Mouse (Mus musculus) neural tube, embryonic 10.5 days (tissue): Measurements from ENCODE around the gene Flvcr2.

Experiments used
- DNase-seq: peaks from one replicate; pipeline ENCODE4 v3.0.0-alpha.2; 2017; ENCODE audit warnings: low spot score; ENCODE audit errors: extremely low spot score

The Flvcr2 gene

GRCm38 (mm10) chr12:85729022-85729944 is 17.1 kb upstream of the Flvcr2 start:
- DNase-seq: peak; percentile 68

DNA sequence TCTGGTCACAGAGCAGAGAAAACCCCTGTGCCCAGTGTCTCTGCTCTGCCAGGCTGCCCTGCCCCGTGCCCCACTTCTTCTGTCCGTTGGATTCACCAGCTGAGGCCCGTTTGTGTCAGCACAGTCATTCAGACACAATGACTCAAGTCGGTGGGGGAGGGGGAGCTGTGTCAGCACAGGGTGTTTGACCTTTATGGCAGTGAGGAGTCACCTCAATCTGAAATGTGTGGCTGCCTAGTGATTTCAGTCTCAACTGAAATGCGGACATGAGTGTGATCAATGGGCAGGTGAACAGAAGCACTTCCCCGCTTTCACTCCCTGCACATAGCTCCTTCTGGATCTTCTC is 16.4 kb upstream of the Flvcr2 start:
- DNase-seq: no peak

GRCm38 (mm10) chr12:85736203-85736602 is 10.1 kb upstream of the Flvcr2 start:
- DNase-seq: no peak

DNA sequence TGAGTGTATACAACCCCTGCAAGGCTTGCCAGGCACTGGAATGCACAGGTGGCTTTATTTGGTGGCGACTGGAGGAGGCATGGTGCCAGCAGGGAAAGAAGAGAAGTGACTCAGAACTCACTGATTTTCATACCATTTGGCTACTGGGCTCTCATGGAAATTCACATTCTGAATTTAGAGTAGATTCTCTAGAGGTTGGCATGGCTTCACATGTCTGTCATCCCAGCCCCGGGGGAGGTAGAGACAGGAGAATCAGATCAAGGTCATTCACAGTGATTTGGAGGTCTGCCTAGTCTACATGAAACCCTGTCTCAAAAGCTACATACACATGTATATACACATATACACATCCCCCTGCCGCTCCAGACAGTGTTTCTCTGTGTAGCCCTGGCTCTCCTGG is 9.4 kb upstream of the Flvcr2 start:
- DNase-seq: no peak

GRCm38 (mm10) chr12:85746696-85747219 is 419 bp downstream of the Flvcr2 start:
- no peak for DNase-seq

DNA sequence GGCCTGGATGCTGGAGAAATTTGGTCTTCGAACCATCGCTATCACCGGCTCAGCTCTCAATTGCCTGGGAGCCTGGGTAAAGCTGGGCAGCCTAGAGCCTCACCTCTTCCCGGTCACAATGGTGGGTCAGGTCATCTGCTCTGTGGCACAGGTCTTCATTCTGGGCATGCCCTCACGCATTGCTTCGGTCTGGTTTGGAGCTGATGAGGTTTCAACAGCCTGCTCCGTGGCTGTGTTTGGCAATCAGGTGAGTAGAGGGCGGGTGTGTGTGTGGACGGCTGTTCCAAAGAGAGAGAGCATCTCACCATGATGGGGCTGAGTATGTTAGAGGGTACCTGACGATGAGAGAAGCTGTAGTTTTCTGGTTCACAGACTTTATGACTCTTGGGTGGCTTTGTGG is 1.0 kb downstream of the Flvcr2 start:
- no peak for DNase-seq

GRCm38 (mm10) chr12:85749861-85750260 is 3.5 kb downstream of the Flvcr2 start:
- DNase-seq: no peak

GRCm38 (mm10) chr12:85752116-85752515 is 5.8 kb downstream of the Flvcr2 start:
- no peak for DNase-seq

DNA sequence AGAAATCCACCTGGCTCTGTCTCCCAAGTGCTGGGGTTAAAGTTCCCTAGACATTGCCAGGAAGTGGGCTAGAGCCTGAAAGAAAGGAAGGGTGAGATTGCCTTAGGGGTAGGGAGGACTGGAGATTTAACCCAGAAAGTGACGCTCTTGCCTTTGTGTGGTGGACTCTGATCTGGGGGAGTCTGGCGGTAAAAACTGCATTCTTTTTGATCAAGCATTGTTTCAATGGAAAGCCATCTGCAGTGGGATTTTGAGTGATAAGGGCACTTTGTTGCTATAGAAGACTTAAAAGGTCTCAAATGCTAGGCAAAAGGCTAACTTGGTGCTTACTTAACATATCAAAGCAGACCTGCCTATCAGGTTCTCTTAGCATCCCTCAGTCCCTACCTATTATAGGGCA is 6.9 kb downstream of the Flvcr2 start:
- no peak for DNase-seq

- DNase-seq: no peak
Measured at GRCm38 (mm10) chr12:85754611-85755265, 8.4 kb downstream of the Flvcr2 start.

- no peak for DNase-seq
Measured at GRCm38 (mm10) chr12:85756455-85756854, 10.1 kb downstream of the Flvcr2 start.

DNA sequence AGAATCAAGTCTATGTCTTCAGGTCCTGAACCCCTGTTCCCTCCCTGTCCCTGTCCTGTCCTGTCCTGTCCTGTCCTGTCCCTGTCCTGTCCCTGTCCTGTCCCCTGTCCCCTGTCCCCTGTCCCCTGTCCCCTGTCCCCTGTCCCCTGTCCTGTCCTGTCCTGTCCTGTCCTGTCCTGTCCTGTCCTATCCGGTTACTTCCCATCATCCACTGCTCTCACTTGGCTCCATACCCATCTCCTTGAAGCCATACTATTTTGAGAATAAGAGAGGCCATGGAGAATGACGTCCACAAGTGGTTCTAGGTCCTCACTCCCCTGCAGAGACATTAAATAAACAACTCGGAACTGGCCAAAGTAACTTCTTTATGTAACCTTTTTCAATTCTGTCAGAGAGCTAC is 10.7 kb downstream of the Flvcr2 start:
- no peak for DNase-seq

DNA sequence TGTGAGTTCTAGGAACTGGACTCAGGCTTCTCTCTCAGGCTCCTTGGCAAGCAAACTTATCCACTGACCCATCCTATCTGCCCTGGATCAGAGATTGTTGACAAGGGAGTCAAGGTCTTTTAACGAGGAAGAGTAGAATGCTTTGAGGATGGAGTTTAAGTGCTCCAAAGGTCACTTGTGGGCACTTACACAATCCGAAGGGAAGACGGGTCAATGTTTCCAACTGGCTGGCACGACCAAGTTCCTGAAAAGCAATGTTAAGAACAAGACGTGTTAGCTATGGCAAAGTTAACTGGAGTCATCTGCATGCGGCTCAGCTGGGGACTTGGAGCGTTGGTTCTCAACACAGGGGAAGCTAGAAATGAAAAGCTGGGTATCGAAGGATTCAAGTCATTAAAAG is 12.4 kb downstream of the Flvcr2 start:
- DNase-seq: no peak

- DNase-seq: no peak
Measured at GRCm38 (mm10) chr12:85761471-85761870, 15.1 kb downstream of the Flvcr2 start.

- no peak for DNase-seq
Measured at GRCm38 (mm10) chr12:85764686-85765085, 18.3 kb downstream of the Flvcr2 start.

DNA sequence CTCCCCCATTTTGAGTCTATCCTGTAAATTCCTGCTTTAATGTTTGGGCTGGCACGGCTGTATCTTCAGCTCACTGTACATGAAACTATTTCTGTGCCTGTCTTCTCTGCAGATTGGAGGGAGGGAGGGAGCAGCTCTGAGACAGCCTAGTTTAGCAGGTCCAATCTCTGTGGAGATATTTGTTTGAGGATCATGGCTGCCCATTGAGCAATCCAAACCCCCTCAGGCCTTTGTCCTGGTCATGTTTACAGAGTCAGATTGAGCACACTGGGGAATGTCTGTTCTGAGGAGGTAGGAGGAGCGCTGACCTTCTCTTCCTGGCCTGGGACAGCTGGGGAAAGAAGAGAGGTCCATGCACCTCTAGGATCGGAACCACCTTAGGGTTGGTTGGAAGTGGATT is 19.9 kb downstream of the Flvcr2 start:
- no peak for DNase-seq

DNA sequence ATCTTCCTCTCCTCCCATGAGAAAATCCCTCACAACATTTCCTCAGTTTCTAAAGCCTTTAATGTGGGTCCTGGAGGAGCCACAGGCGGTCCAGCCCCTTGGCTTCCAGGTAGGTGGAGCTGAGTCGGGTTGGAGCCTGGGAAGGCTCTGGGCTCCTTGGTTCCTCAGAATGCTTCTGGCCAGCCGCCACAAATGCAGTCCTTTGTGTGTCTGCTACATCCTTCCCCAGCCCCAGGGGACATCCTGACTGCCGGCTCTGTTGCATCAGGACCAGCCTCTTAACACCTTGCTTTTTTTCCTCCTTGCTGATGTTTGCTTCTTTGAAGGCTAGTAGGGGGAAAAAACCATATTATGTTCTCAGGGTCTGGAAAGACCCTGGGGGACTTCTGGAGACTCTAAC is 21.4 kb downstream of the Flvcr2 start:
- no peak for DNase-seq

DNA sequence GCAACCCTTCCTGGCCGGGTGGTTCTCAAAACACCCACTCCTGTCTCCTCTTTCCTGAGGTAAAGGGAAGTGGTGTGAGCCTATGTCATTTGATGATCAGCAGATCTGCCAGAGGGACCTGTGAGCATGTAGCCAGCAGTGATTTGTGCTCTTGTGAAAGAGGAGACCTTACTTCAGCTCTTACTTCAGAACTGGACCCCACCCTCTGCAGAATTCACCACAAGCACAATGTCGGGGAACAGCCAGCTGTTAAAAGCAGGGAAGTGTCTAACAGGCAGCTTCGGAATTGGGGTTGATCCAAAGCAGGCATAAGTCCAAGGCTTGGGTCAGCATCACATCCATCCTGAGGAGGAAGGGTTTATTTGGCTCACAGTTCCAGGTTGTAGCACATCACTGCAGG is 25.0 kb downstream of the Flvcr2 start:
- DNase-seq: no peak

DNA sequence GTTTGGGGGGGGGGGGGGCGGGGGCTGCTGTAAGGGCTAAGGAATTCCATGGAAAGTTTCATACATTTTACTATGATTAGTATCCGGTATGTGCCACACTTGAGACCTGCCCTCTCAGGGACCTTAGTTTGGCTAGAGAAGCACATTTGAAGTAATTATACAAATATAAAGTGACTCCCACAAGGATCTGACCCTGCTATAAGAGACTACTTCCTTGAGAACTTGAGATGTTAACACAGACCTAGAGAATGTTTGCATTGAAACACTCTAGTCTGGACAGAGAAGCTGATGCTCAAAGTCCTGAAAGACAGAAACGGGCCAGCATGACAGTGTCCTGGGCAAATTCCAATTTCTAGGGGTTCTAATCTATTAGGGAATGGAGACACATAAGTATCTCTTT is 32.6 kb downstream of the Flvcr2 start:
- DNase-seq: no peak

DNA sequence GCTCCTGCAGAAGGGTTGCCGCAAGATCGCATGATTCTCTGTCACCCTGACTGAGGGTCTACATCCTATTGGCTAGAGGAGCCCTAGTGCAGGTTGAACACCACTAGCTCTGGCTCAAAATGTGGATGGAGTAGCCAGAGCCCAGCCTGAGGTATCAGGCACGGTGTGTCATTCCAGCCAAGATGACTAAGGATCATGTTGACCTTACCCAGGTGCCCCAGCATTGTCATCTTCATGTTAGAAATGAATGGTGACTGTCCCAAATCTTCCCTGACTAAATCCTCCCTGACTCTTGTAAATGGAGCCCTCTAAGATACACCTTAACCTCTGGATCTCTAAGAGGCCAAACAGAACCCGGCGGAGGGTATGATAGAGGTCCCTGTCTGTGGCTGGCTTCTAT is 33.4 kb downstream of the Flvcr2 start:
- DNase-seq: no peak

GRCm38 (mm10) chr12:85781606-85782005 is 35.3 kb downstream of the Flvcr2 start:
- no peak for DNase-seq

GRCm38 (mm10) chr12:85784916-85785815 is 38.8 kb downstream of the Flvcr2 start:
- no peak for DNase-seq
